Mouse (Mus musculus): Measurements from ENCODE around the gene Abcb9. TPM values are rescaled to one million over a fixed set of nuclear protein-coding genes. Genes with fewer than 3 reads are reported as not detected.

Abcb9 gene
- polyA plus RNA-seq, 1 experiment from 2014 or later = 3.3 TPM

DNA sequence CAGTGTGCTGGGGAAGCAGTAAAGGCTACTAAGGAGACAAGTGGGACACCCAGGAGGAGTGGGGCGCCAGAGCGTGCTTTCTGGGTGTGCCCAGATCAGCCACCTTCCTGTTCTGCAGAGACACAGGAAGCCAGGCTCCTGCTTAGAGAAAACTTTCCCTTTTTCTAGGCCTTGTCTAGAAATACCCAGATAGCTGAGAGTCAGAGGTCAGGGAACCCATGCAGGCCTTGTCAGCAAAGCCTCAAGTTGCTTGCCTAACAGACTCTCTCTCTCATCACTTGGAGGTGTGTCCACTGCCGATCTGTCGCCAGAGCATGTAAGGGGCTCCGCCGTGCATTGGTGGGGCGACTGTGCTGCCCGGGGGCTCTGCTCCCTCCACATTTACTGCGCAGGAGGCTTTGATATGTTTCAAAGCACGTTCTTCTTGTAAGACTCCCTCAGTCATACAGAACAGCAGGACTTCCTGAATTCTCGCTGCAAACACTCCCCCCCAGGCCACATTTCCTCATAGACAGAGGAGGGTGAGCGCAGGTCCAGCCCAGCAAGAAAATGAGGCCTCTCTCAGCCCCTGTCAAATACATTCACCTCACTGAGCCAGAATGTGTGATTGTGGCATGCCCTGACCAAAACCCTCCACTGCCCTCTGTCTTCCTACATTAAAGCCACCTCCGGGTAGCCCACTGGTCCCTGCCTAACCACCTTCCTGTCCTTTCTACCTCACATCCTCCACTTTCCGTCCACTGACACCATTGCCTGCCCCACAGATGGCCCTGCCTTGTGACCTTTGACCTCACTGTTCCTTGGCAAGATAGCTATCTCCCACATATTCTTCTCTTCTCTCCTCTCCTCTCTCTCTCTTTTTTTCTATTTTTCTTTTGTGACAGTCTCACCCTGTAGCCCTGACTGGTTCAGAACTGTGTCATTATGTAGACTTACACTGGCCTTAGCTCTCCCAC, 45.2 kb downstream of the Abcb9 start:
- Histone ChIP-seq H3K4me1 (peaks cover 15% of the 10 kb centered on the region; the same call in 1 of the 2 replicates), H3K4me2 (no peak overlapping the region), H3K27me3 (no peaks in the 10 kb centered on the region), H3K9ac (0 out of 2 replicates have a peak overlapping the region, but pooled peaks have one; percentile 36), H3K27ac (peak overlapping the region; percentile 63; the same call in 1 of the 2 replicates), H3K9me3 (no peaks in the 10 kb centered on the region), H3K4me3 (replicated peaks) (no peak overlapping the region), H3K36me3 (replicated peaks) (no peaks in the 10 kb centered on the region)
- WGBS = 71% methylated on average over 14 of the region's 14 CpGs
- ATAC-seq (ENCODE audit: low FRiP score) = no peak

- peaks cover 17% of the 10 kb centered on the region; the same call in 1 of the 2 replicates for H3K4me1 ChIP-seq
- 71% methylated on average over 15 of the region's 15 CpGs for WGBS
These were observed 46.2 kb downstream of the Abcb9 start for GRCm38 (mm10) chr5:124049249-124050045.

DNA sequence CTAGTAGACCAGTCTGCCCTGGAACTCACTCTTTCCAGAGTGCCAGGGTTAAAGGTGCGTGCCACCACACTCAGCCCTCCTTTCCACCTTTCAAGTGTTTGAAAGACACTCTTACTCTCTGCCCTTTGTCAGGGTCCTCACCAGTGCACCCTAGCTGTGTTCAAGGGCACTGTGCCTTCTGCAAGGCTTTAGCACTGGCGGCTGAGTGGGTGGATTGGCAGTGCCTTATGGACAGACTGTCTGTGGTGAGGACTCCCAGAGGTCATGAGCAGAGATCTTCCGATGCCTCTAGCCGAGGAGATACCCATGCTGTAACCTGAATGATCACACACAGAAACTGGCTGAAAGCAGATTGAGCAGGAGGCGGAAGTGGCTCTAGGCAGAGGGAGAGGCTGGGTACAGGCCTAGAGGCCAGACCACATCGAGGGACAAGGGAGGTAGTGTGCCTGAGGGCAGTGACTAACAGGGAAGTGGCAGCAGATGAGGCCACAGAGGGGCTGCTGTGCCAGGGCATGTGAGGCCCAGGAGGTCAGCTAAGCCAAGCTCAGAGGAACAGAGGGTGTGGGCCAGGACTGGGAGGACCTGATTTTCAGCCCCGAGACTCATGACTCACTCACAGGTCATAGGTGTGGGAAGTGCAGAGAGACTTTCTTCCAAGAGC, 48.7 kb downstream of the Abcb9 start:
- H3K9ac ChIP-seq = no peak overlapping the region
- H3K4me2 ChIP-seq = no peak overlapping the region
- H3K27me3 ChIP-seq = no peaks in the 10 kb centered on the region
- H3K4me1 ChIP-seq = peaks cover 27% of the 10 kb centered on the region
- H3K9me3 ChIP-seq = no peaks in the 10 kb centered on the region
- 85% methylated on average over 7 of the region's 7 CpGs for WGBS
- no peak overlapping the region for H3K4me3 ChIP-seq (replicated peaks)
- no peak for ATAC-seq (ENCODE audit: low FRiP score)
- H3K27ac ChIP-seq = no peak overlapping the region
- H3K36me3 ChIP-seq (replicated peaks) = no peaks in the 10 kb centered on the region

More at GRCm38 (mm10) chr5:124049249-124050045, 46.2 kb downstream of the Abcb9 start:
- 0 out of 2 replicates have a peak overlapping the region, but pooled peaks have one; percentile 36 for H3K9ac ChIP-seq
- no peak overlapping the region for H3K4me3 ChIP-seq (replicated peaks)
- H3K36me3 ChIP-seq (replicated peaks) = no peaks in the 10 kb centered on the region
- no peaks in the 10 kb centered on the region for H3K27me3 ChIP-seq
- H3K27ac ChIP-seq = peak overlapping the region; percentile 63; the same call in 1 of the 2 replicates
- no peak for ATAC-seq (ENCODE audit: low FRiP score)
- no peaks in the 10 kb centered on the region for H3K9me3 ChIP-seq
- no peak overlapping the region for H3K4me2 ChIP-seq

GRCm38 (mm10) chr5:124045453-124046010, 50.1 kb downstream of the Abcb9 start:
- H3K27ac ChIP-seq = peak overlapping the region; percentile 14
- no peaks in the 10 kb centered on the region for H3K9me3 ChIP-seq
- no peak overlapping the region for H3K9ac ChIP-seq
- no peaks in the 10 kb centered on the region for H3K27me3 ChIP-seq
- no peaks in the 10 kb centered on the region for H3K36me3 ChIP-seq (replicated peaks)
- WGBS = 37% methylated on average over 11 of the region's 11 CpGs
- no peak overlapping the region for H3K4me2 ChIP-seq
- peaks cover 27% of the 10 kb centered on the region for H3K4me1 ChIP-seq
- ATAC-seq (ENCODE audit: low FRiP score) = no peak
- no peak overlapping the region for H3K4me3 ChIP-seq (replicated peaks)

DNA sequence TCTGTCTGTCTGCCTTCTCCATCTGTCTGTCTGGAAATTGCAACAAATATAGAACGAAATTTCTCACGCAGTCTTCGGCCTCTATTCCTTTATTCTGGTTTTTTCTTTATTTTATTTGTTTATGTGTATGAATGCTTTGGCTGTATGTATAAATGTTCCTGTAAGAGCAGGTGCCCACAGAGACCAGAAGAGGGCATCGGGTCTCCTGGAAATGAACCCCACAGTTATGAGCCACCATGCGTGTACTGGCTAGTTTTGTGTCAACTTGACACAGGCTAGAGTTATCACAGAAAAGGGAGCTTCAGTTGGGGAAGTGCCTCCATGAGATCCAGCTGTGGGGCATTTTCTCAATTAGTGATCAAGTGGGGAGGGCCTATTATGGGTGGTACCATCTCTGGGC, 51.6 kb downstream of the Abcb9 start:
- WGBS = 70% methylated on average over 5 of the region's 5 CpGs

DNA sequence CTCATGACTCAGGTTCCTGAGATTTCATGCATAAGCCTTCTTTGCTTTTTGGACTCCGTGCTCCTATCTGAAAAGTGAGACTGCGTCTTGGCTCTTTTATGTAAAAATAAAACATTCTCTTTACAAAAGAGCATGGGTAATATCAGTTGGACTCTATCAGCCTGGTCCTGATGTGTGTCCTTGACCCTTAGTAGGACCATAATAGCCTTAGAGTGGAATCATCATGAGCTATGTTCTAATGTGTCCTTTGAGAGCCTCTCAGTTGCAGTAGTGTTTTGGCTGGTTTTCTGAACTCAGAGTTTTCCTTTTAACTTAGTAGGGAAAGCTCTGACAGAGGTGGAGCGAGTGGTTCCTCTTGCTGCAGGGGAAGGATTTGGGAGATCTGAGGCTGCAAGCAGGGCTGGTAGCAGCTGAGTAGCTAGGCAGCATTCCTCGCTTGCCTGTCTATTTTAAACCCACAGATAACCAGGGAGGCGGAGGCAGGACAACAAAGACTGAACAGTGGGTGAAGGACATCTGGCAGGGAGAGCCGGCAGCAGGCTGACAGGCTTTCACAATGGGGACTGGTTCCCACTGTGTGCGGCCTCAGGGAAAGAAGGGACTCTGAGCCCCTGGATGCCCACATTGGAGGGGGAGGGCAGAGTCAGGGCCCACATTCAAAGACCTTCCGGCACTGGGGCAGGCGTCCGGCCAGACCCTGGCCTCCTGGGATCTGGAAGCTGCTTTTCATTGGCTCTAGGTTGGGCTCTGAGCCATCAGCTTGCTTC, 52.2 kb downstream of the Abcb9 start:
- Histone ChIP-seq H3K4me3 (replicated peaks) (no peak overlapping the region), H3K4me1 (peaks cover 17% of the 10 kb centered on the region), H3K4me2 (peak overlapping the region; percentile 21)

More for the DNA sequence above, 51.6 kb downstream of the Abcb9 start:
- Histone ChIP-seq H3K27me3 (no peaks in the 10 kb centered on the region), H3K4me1 (peaks cover 17% of the 10 kb centered on the region), H3K9me3 (no peaks in the 10 kb centered on the region), H3K4me2 (peak overlapping the region; percentile 21; the same call in 1 of the 2 replicates), H3K27ac (peak overlapping the region; percentile 93), H3K36me3 (replicated peaks) (no peaks in the 10 kb centered on the region), H3K9ac (no peak overlapping the region), H3K4me3 (replicated peaks) (no peak overlapping the region)
- no peak for ATAC-seq (ENCODE audit: low FRiP score)

DNA sequence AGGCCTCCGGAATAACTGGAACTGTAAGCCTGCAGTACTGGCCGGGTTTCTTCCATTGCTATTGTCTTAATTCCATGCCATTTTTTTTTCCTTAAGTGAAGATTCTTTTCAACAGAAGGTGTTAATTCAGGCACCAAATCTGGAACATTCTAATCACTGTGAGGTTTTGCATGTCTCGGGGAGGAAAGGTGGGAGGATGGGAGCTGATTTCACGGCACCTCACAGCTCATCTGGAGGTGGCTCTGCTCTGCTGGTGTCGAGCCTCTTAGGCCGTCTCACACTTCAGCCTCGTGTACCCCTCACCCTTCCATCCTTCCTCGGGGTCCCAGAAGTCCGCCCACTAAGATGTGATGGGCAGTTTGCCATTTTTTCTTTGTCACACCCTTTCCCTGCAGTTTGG, 54.5 kb downstream of the Abcb9 start:
- H3K4me1 ChIP-seq = peaks cover 29% of the 10 kb centered on the region
- H3K9me3 ChIP-seq = no peaks in the 10 kb centered on the region
- no peaks in the 10 kb centered on the region for H3K36me3 ChIP-seq (replicated peaks)
- H3K4me3 ChIP-seq (replicated peaks) = no peak overlapping the region
- H3K9ac ChIP-seq = no peak overlapping the region
- no peak for ATAC-seq (ENCODE audit: low FRiP score)
- H3K4me2 ChIP-seq = no peak overlapping the region
- 74% methylated on average over 9 of the region's 9 CpGs for WGBS
- H3K27me3 ChIP-seq = no peaks in the 10 kb centered on the region
- H3K27ac ChIP-seq = peak overlapping the region; percentile 19; the same call in 1 of the 2 replicates

More for the DNA sequence above, 52.2 kb downstream of the Abcb9 start:
- Histone ChIP-seq H3K9ac (0 out of 2 replicates have a peak overlapping the region, but pooled peaks have one; percentile 17), H3K9me3 (no peaks in the 10 kb centered on the region), H3K27me3 (no peaks in the 10 kb centered on the region), H3K27ac (peak overlapping the region; percentile 93), H3K36me3 (replicated peaks) (no peaks in the 10 kb centered on the region)
- ATAC-seq (ENCODE audit: low FRiP score) = peak; percentile 91
- WGBS = 23% methylated on average over 10 of the region's 10 CpGs

DNA sequence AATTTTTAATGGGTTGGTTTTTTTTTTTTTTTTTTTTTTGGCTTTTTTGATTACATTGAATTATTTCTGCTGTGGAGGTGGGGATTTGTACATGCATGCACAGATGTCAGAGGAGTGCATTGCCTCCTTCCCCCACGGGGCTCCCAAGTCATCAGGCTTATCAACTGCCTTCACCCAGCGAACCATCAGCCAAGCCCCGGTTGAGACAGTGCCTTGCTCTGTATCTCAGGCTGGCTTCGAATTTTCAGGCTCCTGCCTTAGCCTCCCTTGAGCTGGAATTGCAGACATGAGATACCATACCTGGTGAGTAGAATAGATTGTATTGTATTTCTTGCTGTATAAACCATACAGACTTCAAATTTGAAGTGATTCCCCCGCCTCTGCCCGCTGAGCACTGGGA, 56.0 kb downstream of the Abcb9 start:
- WGBS = 88% methylated on average over 6 of the region's 6 CpGs

DNA sequence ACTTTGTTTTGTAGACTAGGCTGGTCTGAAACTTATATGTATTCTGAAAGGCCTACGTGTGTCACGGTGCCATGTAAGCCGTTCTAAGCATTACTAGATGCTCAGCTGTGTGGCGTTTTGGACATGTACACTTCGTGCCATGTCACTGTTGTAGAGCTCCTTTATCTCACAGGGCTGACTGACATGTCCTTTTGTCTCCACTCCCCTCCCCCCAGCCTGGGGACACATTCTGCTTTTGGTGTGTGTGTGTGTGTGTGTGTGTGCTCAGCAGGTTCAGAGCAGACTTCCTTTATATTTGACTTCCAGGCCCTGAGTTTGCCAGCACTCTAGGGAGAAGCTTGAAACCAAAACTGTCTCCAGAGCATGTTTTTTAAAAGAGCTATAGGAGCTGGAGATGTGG, 58.8 kb downstream of the Abcb9 start:
- Histone ChIP-seq H3K27me3 (no peaks in the 10 kb centered on the region), H3K4me3 (replicated peaks) (no peak overlapping the region), H3K36me3 (replicated peaks) (no peaks in the 10 kb centered on the region), H3K4me1 (peaks cover 12% of the 10 kb centered on the region), H3K27ac (peak overlapping the region; percentile 60), H3K9ac (no peak overlapping the region), H3K9me3 (no peaks in the 10 kb centered on the region), H3K4me2 (no peak overlapping the region; the same call in 1 of the 2 replicates)
- peak; percentile 61; the same call in 1 of the 2 replicates for ATAC-seq (ENCODE audit: low FRiP score)
- 20% methylated on average over 5 of the region's 5 CpGs for WGBS

More for the DNA sequence above, 56.0 kb downstream of the Abcb9 start:
- H3K9ac ChIP-seq = no peak overlapping the region
- no peak overlapping the region for H3K4me2 ChIP-seq
- H3K36me3 ChIP-seq (replicated peaks) = no peaks in the 10 kb centered on the region
- ATAC-seq (ENCODE audit: low FRiP score) = no peak
- no peaks in the 10 kb centered on the region for H3K27me3 ChIP-seq
- H3K4me1 ChIP-seq = peaks cover 22% of the 10 kb centered on the region
- no peak overlapping the region for H3K4me3 ChIP-seq (replicated peaks)
- H3K27ac ChIP-seq = no peak overlapping the region
- no peaks in the 10 kb centered on the region for H3K9me3 ChIP-seq

GRCm38 (mm10) chr5:124036341-124036740, 59.3 kb downstream of the Abcb9 start:
- no peak overlapping the region for H3K4me3 ChIP-seq (replicated peaks)
- no peak for ATAC-seq (ENCODE audit: low FRiP score)
- peaks cover 12% of the 10 kb centered on the region for H3K4me1 ChIP-seq
- H3K9ac ChIP-seq = no peak overlapping the region
- H3K27ac ChIP-seq = peak overlapping the region; percentile 60
- no peak overlapping the region for H3K4me2 ChIP-seq
- H3K36me3 ChIP-seq (replicated peaks) = no peaks in the 10 kb centered on the region
- H3K27me3 ChIP-seq = no peaks in the 10 kb centered on the region
- 31% methylated on average over 6 of the region's 6 CpGs for WGBS
- no peaks in the 10 kb centered on the region for H3K9me3 ChIP-seq

GRCm38 (mm10) chr5:124035806-124036205, 59.8 kb downstream of the Abcb9 start:
- H3K9me3 ChIP-seq = no peaks in the 10 kb centered on the region
- H3K27ac ChIP-seq = no peak overlapping the region
- peaks cover 12% of the 10 kb centered on the region for H3K4me1 ChIP-seq
- H3K4me2 ChIP-seq = no peak overlapping the region
- ATAC-seq (ENCODE audit: low FRiP score) = no peak
- no peak overlapping the region for H3K9ac ChIP-seq
- H3K36me3 ChIP-seq (replicated peaks) = no peaks in the 10 kb centered on the region
- H3K4me3 ChIP-seq (replicated peaks) = no peak overlapping the region
- WGBS = 81% methylated on average over 7 of the region's 8 CpGs
- H3K27me3 ChIP-seq = no peaks in the 10 kb centered on the region
